Mouse (Mus musculus) fat pad, adult 2 months (tissue): ENCODE data around the gene Pcolce2.

ENCODE experiments used
- DNase-seq: peaks from one replicate; pipeline ENCODE4 v3.0.0-alpha.2; 2011; ENCODE audit warnings: low read depth, low spot score; ENCODE audit errors: extremely low read depth

Pcolce2 gene

DNA sequence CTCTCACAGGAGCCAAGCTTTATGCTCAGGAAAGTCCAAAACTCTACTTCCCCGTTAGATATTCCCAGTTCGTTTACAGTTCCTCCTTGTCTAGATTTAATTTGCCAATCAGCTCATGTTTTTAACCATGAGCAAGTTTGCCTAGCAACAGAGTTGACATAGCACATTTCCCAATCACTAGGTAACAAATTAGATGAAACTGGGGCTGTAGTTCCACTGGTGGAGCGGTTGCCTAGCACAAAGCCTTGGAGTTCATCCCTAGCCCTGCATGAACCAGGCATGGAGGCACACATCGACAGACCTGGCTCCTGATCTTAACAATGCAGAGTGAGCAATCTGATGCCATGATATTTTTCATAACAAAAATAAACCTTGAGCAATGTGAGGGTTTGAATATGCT, 61.9 kb downstream of the Pcolce2 start:
- DNase-seq = no peak

- DNase-seq = no peak
These were observed 66.7 kb downstream of the Pcolce2 start for GRCm38 (mm10) chr9:95704078-95704477.

- DNase-seq = no peak
These were observed 68.0 kb downstream of the Pcolce2 start for GRCm38 (mm10) chr9:95705371-95705770.

DNA sequence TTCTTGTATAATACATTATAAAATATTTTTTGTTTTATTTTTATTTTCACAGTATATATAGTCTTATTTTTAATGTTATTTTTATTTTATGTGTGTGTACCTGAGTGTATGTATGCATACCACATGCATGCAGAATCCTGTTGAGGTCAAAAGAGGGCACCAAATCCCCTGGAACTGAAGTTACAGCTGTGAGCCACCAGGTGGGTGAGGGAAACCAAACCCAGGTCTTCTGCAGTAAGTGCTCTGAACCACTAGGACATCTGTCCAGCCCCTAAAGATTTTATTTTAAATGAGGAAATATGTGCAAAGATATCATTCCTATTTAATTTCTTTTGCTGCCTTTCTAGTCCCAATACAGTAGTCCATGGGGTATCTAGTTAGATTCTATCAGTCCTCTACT, 71.5 kb downstream of the Pcolce2 start:
- no peak for DNase-seq

GRCm38 (mm10) chr9:95712574-95712973, 75.2 kb downstream of the Pcolce2 start:
- DNase-seq = no peak

DNA sequence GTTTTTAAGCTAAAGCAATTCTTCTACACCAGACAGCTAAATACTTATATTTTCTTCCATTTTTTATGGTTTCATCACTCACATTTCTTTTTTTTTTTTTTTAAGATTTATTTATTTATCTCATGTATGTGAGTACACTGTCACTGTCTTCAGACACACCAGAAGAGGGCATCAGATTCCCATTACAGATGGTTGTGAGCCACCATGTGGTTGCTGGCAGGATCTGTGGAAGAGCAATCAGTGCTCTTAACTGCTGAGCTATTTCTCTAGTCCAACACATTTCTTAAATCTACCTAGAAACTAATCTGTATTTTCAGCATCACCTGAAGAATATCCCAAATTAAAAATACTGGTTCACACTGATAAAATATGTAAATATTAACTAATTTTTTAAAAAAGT, 98.8 kb downstream of the Pcolce2 start:
- DNase-seq = no peak

DNA sequence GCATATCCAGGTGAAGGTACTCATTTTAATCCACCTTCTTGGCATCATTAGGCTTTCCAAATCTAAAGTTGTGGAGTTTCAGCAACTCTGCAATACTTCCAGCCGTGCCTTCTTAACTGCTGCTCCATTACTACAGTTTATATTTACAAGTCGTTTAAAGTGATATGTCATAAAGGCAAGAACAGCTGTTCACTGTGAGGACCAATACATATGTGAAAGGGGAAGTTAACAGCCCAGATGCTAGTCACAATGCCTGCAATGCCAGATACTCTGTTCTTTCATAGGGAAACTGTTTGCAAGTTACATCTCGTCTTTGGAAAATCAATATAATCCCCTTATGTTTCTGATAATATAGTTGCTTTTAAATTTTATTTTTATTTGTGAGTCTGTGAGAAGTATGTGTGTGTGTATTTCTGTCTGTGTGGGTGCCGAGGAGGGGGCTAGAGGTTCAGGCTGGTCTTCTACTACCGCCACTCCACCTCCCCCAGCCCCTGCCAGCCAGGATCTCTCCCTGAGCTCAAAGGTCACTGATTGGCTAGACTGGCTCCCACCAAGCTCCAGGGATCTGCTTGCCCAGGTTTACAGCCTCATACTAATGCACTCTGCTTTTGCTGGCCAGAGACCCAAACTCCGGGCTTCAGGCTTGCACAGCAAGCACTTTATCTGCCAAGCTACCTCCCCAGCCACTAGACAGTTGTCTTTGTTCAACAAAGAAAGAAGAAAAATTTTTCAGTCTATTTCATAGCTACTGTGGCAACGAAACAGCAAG, 107.6 kb downstream of the Pcolce2 start:
- DNase-seq = no peak

- no peak for DNase-seq
These were observed 109.9 kb downstream of the Pcolce2 start for GRCm38 (mm10) chr9:95747298-95747697.
